Mouse (Mus musculus) urinary bladder, postnatal 36 days (tissue): ENCODE measurements around the gene Zbtb42.

ENCODE experiments used
- DNase-seq, 2 experiments: peaks; one replicate each; pipeline ENCODE4 v3.0.0; 2022; ENCODE audit warnings: low spot score in 2 of 2, mixed read lengths in 1 of 2

Zbtb42 gene

DNA sequence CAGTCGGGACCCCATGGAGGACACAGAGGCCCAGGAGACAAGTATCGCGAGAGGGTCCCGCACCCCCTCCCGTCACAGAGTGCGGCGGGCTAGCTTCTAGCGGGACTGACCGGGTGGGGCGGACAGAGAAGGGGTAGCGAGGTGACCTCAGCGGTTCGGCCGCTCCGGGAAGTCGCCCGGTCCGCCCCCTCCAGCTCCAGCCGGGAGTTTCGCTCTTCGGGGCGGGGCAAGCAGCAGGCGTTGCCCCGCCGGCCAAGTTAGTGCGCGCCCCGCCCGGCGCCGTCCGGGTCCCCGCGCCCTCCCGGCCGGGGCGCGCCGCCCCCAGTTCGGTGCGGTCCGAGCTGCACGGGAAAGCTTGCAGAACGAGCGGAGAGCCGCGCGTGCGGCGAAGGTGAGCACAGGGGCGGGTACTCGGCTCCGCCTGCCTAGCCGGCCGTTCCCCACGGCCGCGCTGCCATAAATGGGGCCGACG, at the start of gene Zbtb42:
TSS of gene Zbtb42 (plus strand) at position 274 of the 472 bp plus-strand sequence.
- DNase-seq = peak; percentile 65 to 72

DNA sequence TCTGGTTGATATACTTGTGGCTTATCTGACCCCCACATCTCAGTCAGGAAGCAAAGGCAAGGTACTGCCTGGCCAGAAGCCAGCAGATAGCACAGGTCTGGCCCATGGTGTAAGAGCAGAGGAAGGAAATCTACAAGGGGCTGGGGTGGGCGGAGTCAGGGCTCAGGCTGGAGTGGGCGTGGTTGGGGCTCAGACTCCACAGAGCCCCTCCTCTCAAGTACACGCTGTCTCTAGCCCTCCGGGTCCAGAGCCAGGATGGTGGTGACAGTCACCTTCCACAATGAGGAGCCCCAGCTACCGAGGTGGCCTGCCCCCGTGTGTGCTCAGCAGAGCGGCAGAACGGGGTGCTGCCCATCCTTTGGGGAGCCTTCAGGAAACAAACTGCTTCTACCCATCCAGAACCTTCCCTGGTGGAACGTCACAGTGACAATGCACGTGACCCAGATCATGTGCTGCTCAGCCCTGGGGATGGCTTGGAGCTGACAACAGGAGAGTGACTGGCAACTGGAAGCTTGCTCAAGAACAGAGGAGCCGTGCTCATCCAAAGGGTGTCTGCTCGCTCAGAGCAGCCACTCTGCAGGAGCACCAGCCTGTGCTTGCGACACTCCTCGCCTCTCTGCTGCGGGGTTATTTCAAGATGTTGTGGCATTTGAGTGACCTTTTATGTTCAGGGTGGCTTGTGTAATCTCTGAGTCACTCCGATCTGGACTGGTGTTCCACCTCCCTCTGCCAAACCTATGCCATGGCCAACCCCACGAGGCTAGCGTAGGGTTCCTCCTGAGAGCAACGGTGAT, 49.5 kb upstream of the Zbtb42 start:
- peak in 1 of 2 experiments; percentile 67 for DNase-seq

DNA sequence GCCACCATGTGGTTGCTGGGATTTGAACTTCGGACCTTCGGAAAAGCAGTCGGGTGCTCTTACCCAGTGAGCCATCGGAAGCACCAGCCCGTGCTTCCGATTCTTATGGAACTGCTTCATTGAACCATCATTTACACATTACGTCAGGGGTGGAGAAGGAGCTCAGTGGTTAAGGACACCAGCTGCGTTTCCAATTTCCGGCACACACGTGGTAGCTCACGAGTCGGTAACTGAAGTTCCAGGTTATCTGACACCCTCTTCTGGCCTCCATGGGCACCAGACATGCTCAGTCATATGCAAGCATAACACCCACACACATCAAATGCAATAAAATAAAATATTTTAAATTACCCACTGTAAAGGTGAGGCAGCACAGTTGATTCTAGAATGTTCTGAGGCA, 48.6 kb upstream of the Zbtb42 start:
- no peak for DNase-seq

DNA sequence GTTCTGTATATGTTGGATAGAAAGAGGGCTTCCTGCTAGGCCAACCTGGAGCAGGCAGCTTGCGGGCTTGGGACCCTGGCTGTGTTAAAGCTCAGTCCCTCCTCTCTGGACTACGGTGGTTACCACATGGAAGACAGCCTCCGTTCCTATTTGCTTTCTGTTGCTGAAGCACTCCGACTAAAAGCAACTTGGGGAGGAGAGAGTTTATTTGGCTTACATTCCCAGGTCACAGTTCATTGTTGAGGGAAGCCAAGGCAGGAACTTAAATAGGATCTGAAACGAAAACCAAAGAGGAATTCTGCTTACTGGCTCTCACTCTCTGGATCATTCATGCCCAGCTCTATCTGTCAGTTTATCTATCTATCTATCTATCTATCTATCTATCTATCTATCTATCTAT, 47.8 kb upstream of the Zbtb42 start:
- DNase-seq = no peak

DNA sequence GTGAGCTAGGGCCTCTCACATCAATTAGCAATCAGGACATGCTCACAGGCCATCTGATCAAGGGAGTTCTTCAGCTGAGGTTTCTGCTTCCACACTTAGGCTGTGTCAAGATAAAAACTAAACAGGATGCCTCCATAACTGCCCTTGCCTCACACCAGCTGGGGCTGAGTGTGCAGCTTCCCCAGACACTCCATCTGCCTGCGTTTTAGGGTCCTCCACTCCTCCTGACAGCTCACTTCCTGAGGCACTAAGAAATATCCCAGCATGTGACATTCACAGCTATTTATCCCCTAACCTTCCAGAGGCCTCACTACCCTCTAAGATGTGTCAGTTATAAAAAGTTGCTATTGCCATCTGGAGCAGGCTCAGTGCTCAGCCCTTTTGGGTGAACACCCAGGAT, 47.2 kb upstream of the Zbtb42 start:
- DNase-seq = no peak

DNA sequence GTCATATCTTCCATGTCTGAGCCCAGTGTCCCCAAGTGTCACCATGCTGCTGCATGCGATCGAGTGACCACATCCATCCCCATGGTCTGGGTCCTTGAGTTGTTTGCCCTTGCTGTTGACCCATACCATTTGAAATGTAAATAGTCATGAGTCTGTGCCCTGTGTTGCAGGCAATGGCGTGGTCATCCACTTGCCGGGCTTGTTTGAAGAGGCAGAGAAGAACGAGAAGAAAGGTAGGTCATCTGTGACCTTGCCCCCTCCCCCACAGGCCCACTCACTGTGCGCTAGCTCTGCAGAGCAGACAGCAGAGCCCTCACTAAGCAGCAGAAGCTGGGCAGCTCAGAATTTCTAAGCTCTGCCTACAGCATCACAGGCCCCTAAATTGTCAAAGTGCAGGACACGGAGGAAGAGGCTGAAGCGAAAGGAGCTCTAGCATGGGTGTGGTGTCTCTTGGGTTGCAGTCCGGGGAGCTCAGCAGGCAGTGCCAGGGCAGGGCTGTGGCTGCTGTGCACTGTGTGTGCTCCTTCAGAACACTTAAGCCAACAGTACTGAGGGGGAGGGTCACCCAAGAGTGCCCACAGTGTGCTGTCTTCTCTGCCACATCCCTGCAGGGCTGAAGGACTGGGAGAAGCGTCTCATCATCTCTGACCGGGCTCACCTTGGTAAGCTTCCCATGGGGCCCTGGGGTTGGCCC, 46.4 kb upstream of the Zbtb42 start:
- no peak for DNase-seq

DNA sequence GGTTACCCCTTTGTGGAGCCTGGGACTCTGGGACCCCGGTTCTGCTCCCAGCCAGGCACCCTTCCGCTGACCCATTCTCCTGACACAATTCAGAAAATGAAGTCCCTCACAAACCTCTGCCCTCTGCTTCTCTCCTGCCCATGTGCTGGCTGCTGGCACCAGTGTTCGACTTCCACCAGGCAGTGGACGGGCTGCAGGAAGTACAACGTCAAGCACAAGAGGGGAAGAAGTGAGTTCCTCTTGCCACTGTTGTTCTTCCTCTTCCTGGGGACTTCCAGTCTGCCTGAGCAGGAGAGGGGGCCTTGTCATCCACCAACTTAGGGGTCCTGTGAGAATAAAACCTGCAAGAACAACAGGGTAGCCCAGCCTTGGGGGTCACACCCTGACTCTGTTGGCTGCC, 45.7 kb upstream of the Zbtb42 start:
- DNase-seq = no peak

DNA sequence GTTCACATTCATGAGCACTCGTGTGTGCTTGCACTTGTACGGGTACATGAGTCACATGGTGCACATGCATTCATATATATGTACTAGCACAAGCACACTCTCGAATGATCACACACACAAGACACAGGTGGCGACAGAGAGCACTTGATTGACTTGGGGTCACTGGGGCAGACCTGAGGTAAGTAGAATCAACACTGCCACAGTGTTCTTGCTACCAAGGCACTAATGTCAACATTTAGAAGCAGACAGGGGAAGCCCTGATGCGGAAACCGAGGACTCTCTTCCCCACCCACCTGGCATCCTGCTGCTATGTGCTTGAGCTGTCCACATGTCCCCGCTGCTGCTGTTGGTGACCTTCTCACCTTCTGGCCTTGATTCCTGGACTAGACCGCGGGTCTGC, 44.9 kb upstream of the Zbtb42 start:
- DNase-seq = no peak

DNA sequence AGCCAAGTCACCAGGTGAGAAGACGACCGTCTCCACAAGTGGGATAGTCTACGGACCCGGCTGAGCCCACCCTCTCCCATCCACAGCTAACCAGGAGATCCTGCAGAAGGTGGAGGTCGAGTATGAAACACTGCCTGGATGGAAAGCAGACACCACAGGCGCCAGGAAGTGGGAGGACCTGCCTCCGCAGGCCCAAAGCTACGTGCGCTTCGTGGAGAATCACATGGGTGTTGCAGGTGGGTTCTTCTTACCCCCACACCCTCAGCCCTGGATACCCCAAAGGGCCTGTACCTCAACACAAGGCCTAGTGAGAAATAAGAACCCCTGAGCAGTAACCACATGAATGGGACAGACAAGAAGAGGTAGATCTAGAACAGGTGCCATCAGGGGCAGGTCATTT, 39.1 kb upstream of the Zbtb42 start:
- no peak for DNase-seq

DNA sequence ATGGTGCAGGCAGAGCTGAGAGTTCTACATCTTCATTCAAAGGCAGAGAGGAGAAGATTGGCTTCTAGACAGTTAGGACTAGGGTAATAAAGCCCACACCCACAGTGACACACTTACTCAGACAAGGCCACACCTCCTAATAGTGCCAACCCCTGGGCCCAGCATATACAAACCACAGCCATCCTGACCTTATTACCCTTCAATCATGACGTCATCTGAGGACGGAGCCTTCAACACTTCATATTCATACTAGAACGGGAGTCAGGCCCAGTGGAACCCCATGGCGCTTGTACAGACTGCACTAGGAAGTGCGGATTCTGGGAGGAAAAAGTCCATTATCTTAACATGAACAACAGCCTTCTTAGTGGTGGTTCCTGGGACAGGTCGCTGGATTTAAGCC, 35.5 kb upstream of the Zbtb42 start:
- DNase-seq = no peak

DNA sequence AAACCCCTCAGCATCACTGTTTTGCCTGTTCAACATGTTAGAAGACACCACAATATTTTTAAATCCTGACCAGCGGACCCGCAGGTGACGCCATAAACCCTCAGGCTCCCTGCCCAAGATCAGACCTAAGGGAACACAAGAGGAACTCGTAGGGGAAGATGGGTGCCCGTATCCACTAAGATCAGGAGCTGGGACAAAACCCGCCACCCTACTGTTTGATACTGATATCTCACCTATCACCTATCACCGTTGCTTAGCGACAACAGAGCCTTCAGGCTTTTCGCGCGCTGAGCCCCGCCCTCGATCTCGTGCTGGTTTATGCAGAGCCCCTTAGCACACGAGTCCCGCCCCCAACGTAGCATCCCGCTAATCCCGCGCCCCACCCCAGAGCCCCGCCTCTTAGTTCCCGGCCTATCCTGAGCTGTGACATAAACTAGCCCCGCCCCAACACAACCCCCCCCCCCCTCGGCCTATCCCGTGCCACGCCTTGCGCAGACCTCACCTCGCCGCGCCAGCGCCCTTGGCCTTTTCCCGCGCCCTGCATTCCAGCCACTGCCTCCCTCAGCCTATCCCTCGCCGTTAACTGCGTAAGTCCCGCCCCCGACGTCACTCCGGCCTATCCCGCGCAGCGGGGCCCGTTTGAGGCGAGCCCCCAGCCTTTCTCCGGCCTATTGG, 34.3 kb upstream of the Zbtb42 start, which contains the start of gene Siva1:
TSS of gene Siva1 (plus strand) at position 500 of the 675 bp plus-strand sequence.
- DNase-seq = peak; percentile 97 to 99

DNA sequence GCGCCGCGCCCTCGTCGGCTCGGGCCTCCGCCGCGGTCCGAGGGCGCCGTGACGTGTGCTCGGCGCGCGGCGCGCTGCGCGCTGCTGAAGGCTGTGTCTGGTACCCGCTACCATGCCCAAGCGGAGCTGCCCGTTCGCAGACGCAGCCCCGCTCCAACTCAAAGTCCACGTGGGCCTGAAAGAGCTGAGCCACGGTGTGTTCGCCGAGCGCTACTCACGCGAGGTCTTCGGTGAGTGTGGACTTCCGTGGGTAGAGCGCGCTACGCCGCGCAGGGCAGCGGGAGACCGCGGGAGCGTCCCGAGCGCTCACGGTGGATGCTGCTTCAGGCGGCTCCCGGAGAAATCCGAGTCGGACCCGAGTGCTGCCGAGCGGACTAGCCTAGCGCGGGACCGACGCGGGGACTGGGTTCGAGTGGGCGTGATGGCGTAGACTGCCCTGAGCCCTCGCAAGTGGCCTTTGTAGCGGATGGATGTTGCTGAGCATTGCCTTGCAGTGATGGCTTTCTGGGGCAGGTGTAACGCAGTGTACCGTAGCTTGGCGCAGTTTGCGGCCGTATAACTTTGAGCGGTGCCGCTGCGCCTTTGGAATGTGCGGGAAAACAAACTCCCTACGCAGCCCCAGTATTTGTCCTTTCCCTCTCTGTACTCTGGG, 33.6 kb upstream of the Zbtb42 start:
- DNase-seq = no peak

DNA sequence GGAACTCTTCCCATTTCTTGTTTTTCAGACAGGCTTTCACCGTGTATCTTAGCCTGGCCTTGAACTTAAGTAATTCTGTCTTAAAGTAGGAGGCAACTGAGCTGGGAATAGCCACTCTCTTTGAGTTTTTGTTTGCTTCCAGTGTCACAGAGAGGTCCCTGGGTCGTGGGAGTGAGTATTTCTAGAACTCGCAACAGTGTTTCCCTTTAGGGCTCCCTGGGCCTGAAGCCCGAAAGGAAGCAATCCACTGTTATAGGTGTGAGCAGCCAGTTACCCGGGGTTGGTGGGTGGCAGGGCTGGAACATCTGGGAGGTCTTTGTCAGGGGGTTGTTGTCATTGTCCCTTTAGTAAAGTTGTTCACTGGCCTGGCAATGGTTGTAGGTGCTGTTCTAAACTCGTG, 32.5 kb upstream of the Zbtb42 start:
- DNase-seq = no peak

DNA sequence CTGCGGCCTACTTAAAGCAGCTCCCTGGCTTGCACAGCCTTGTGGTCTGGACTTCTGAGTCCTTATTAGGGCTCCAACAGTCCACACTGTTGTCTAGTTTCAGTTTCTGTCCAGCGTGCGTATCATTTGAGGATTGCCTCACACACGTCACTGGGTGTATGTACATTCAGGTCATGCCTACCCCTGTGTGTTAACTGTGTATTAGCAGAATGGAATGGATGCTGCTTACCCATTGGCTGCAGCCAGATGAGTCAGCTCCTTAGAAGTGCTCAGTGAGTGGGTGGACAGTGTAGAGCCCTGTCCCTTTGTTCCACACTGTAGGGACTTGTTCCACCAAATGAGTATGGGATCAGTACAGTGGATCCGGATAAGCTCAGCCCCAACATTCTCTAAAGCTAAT, 30.5 kb upstream of the Zbtb42 start:
- no peak for DNase-seq

DNA sequence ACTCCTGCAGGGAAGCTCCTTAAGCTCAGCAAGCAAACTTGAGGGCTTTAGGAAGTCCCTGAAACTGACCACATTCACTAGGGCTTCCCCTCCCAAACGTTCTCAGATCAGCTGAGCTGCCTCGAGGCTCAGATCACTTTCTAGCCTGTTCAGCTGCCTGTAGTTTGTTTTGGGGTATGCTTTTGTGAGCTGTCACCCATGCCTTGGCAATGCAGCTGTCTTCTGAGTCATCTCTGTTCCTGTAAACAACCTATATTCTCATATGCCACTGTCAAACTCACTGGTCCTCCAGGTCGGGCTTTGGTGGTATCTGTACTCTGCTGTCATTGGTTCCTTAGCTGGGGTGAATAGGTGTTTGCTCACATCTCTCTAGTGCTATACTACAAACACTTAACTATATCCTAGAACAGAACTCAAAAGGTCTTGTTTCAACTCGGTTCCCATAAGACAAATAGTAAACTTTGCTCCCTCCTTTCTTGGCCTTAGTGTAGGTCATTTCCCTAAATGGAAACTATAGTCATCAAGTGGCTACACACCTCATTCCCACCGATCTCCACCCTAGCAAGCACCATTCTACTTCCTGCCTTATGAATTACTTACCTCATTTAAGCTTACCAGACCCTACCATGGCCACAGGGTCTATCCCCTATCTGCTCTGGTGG, 26.7 kb upstream of the Zbtb42 start:
- DNase-seq = no peak

DNA sequence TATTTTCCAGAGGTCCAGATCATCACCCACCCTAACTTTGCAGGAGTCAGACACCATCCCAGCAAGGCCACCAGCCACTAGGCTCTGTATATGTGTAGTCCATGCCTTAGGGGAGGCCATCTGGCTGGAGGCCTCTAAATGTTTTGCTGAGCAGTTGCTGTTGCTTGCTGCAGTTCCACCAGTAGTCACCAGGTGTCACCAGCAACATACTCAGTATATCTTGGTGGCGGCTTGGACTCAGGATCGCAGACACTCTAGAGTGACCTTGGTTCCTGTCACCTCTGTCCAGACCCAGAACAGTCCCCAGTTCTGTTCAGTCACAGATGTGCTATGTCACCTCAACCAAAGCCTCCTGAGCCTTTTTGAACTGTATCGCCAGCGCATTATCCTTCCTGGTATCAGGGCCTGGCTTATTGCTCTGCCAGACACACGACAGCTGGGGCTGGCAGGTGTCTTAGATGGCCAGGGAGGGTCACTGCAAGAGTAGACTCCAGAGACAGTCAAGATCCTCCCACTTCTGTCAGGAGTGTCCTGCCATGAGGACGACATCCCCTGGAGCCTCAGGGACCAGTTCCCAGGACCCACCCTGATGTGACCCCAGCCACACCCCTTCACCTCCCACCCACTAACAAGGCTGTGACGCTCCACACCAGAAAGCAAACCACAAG, 25.3 kb upstream of the Zbtb42 start:
- peak; percentile 76 to 84 for DNase-seq

DNA sequence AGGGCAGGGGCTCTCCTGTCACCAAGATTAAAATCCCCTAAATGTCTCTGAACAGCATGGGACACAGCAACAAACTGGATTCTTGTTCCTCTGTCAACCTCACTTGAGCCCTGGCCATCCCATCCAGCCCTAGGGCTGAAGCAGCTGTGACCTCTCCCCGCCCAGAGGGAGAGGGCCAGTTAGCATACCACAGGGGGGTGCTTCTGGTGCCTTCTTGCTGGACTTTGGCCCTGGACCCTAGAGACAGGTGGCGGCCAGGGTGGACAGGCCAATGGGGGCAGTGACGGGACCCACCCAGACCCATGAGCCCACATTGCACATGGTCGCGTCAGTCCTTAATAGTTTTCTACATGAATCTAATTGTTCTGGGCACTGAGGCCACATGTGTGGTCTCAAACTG, 24.6 kb upstream of the Zbtb42 start:
- no peak for DNase-seq

DNA sequence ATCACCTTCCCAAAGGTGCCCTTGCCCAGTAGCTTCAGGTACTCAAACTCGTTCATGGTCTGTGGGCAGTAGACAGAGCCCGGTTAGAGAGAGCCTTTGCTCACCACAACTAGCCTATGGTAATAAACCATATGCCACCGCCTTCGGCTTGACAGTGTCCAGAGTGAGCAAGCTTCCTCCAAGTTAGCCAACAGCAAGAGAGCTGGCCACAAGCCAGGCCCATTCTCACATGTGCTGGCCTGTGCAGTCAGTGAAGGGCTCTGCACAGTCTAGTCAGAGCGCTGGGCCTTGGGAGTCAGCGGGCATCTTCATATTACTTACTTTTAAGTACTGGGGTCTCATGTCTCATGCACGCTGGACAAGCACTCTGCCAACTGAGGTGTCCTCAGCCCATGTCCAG, 20.0 kb upstream of the Zbtb42 start:
- peak in 1 of 2 experiments; percentile 57 for DNase-seq

DNA sequence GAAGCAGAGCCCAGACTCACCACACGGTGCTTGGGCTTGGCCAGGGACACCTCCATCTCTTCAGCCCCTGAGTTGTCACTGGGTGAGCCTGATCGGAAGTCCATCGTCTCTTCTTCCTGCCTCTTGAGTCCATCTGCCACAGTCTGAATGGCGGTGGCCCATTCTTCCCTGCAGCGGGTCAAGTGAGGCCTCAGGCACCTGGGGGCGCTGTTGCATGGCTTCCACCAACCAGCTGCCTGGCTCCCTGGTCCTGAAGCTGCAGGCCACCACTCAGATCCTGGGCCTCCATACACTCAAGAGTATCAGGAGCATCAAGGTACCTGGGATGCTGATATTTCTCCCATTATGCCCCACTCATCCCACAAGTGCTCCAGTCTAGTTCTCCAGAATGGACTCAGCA, 19.5 kb upstream of the Zbtb42 start:
- DNase-seq = peak; percentile 46 to 67

DNA sequence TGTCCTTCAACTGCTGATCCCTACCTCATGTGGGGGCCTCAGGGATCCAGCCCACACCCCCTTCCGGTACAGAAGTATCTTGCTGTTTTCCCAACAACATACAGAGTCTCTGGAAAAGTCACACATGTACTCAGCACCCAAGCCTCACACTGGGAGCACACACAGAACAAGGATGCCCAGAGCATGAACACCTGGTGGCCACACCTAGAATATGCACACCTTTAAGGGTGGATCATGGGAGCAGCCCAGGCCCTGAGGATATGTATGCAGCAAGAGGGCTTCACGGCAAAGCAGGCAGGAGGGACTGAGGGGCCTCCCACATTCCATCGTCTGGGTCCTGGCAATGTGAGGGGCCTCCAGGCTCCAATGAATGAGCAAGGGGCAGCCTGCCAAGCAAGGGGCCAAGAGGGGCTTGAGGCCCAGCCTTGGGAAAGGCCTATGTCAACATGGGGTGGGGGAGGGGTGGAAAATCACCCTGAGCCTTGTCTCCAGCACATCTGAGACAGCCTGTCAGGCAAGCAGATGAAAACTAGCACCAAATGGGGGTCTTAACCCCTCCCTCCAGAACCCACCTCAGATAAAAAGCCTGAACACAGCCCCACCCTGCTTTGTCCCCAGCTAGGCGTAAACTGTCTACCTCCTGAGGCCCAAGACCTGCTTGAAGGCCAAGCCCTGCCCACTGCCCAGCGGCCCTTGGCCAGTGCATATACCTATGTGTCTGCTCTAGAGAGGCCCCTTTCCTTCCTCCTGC, 17.9 kb upstream of the Zbtb42 start:
- DNase-seq = no peak
